Mouse (Mus musculus) CH12.LX (cell line): ENCODE measurements around the gene Smc1b. TPM values are rescaled to one million over a fixed set of nuclear protein-coding genes. Genes with fewer than 3 reads are reported as not detected.

Experiments
- DNase-seq: peaks from one replicate; pipeline ENCODE4 v3.0.0-alpha.2; 2013; ENCODE audit errors: extremely low read depth
- H3K27ac ChIP-seq: 2 replicates; pipeline ENCODE4 v1.5.1; 2012; ENCODE audit warnings: low read depth, mild to moderate bottlenecking, control low read depth, moderate library complexity; ENCODE audit not compliant: insufficient read depth
- H3K27me3 ChIP-seq: replicated peaks from 2 replicates; pipeline ENCODE3; 2012; ENCODE audit warnings: inconsistent platforms
- H3K36me3 ChIP-seq, 2 experiments: replicated peaks in 1 of 2; 2 replicates each; pipeline versions ENCODE3 to v1.6.1; 2012; ENCODE audit warnings: inconsistent platforms in 1 of 2, low read length in 1 of 2, mild to moderate bottlenecking in 1 of 2, mixed read lengths in 1 of 2, moderate library complexity in 1 of 2; ENCODE audit not compliant: control insufficient read depth in 1 of 2, insufficient read depth in 1 of 2
- H3K4me1 ChIP-seq, 2 experiments: 2 replicates each; pipeline ENCODE4 v1.6.1; 2012; ENCODE audit warnings: inconsistent platforms in 1 of 2, moderate library complexity in 1 of 2; ENCODE audit not compliant: insufficient read depth in 2 of 2, control insufficient read depth in 1 of 2
- H3K4me2 ChIP-seq: 2 replicates; pipeline ENCODE4 v1.6.1; 2012; ENCODE audit warnings: low read depth, mild to moderate bottlenecking, control low read depth; ENCODE audit not compliant: poor library complexity, insufficient read depth, severe bottlenecking
- H3K4me3 ChIP-seq, 3 experiments: fragments of 150-350 bp in 1 of 3; sonication (generic) in 1 of 3; replicated peaks in 1 of 3; 2 replicates each; pipeline versions ENCODE3 to v1.5.1; 2011 to 2012; ENCODE audit warnings: low read depth in 2 of 3, low read length in 2 of 3, mild to moderate bottlenecking in 2 of 3, moderate library complexity in 2 of 3, control low read depth in 1 of 3, improper control_type of control experiment in 1 of 3, inconsistent platforms in 1 of 3, mixed read lengths in 1 of 3; ENCODE audit not compliant: poor library complexity in 1 of 3
- H3K79me2 ChIP-seq: replicated peaks from 2 replicates; pipeline ENCODE4 v1.6.1; 2012; ENCODE audit warnings: mild to moderate bottlenecking, moderate library complexity; ENCODE audit not compliant: control insufficient read depth, poor library complexity, insufficient read depth, severe bottlenecking; ENCODE audit errors: extremely low read depth
- H3K9ac ChIP-seq: 2 replicates; pipeline ENCODE4 v1.6.1; 2012; ENCODE audit warnings: low read depth, mild to moderate bottlenecking, control low read depth, moderate library complexity; ENCODE audit not compliant: insufficient read depth
- H3K9me3 ChIP-seq: replicated peaks from 2 replicates; pipeline ENCODE3; 2012; ENCODE audit warnings: low read length, inconsistent platforms, mixed read lengths
- BHLHE40 ChIP-seq: IDR thresholded peaks from 2 replicates; pipeline ENCODE4 v1.6.1; 2011; ENCODE audit warnings: mild to moderate bottlenecking, low read depth, low read length, improper control_type of control experiment
- CHD2 ChIP-seq: IDR thresholded peaks from 2 replicates; pipeline ENCODE4 v1.6.1; 2011; ENCODE audit warnings: low read length, improper control_type of control experiment
- EP300 ChIP-seq: IDR thresholded peaks from 2 replicates; pipeline ENCODE4 v1.6.1; 2011; ENCODE audit warnings: low read length, improper control_type of control experiment
- ETS1 ChIP-seq: conservative IDR thresholded peaks from 2 replicates; pipeline ENCODE4 v1.6.1; 2012; ENCODE audit warnings: low read depth, mild to moderate bottlenecking, inconsistent platforms, low read length, improper control_type of control experiment, moderate library complexity
- HCFC1 ChIP-seq: IDR thresholded peaks from 2 replicates; pipeline ENCODE4 v1.6.1; 2012; ENCODE audit warnings: low read depth, mild to moderate bottlenecking, inconsistent platforms, low read length, improper control_type of control experiment
- JUND ChIP-seq: conservative IDR thresholded peaks from 2 replicates; pipeline ENCODE4 v1.6.1; 2011; ENCODE audit warnings: low read depth, low read length, improper control_type of control experiment
- KAT2A ChIP-seq: IDR thresholded peaks from 2 replicates; pipeline ENCODE4 v1.6.1; 2012; ENCODE audit warnings: low read length, improper control_type of control experiment, inconsistent platforms; ENCODE audit not compliant: insufficient replicate concordance
- MAZ ChIP-seq: IDR thresholded peaks from 2 replicates; pipeline ENCODE4 v1.6.1; 2012; ENCODE audit warnings: low read depth, mild to moderate bottlenecking, inconsistent platforms, low read length, improper control_type of control experiment, moderate library complexity
- MXI1 ChIP-seq: IDR thresholded peaks from 2 replicates; pipeline ENCODE4 v1.6.1; 2011; ENCODE audit warnings: mild to moderate bottlenecking, low read depth, low read length, improper control_type of control experiment
- NRF1 ChIP-seq: IDR thresholded peaks from 2 replicates; pipeline ENCODE4 v1.6.1; 2014; ENCODE audit warnings: low read depth, mild to moderate bottlenecking, inconsistent platforms, low read length, improper control_type of control experiment, moderate library complexity
- PAX5 ChIP-seq: IDR thresholded peaks from 2 replicates; pipeline ENCODE4 v1.6.1; 2012; ENCODE audit warnings: low read length, inconsistent platforms, mixed read lengths
- POLR2A ChIP-seq: IDR thresholded peaks from 2 replicates; pipeline ENCODE4 v1.6.1; 2011; ENCODE audit warnings: low read depth, mild to moderate bottlenecking, improper control_type of control experiment, low read length
- POLR2AphosphoS2 ChIP-seq: IDR thresholded peaks from 2 replicates; pipeline ENCODE4 v1.6.1; 2011; ENCODE audit warnings: low read depth, low read length, improper control_type of control experiment
- RAD21 ChIP-seq: IDR thresholded peaks from 2 replicates; pipeline ENCODE4 v1.6.1; 2011; ENCODE audit warnings: low read depth, mild to moderate bottlenecking, low read length, improper control_type of control experiment, moderate library complexity
- SIN3A ChIP-seq: IDR thresholded peaks from 2 replicates; pipeline ENCODE4 v1.6.1; 2012; ENCODE audit warnings: low read length, improper control_type of control experiment, inconsistent platforms
- TBP ChIP-seq: conservative IDR thresholded peaks from 2 replicates; pipeline ENCODE4 v1.6.1; 2011; ENCODE audit warnings: low read depth, low read length, improper control_type of control experiment
- TCF12 ChIP-seq: IDR thresholded peaks from 2 replicates; pipeline ENCODE4 v1.6.1; 2014; ENCODE audit warnings: low read depth, mild to moderate bottlenecking, inconsistent platforms, low read length, improper control_type of control experiment
- UBTF ChIP-seq: IDR thresholded peaks from 2 replicates; pipeline ENCODE4 v1.6.1; 2012; ENCODE audit warnings: low read depth, mild to moderate bottlenecking, inconsistent platforms, low read length, improper control_type of control experiment, moderate library complexity
- USF1 ChIP-seq: IDR thresholded peaks from 2 replicates; pipeline ENCODE4 v1.6.1; 2014; ENCODE audit warnings: low read depth, mild to moderate bottlenecking, inconsistent platforms, low read length, improper control_type of control experiment
- ZKSCAN1 ChIP-seq: IDR thresholded peaks from 2 replicates; pipeline ENCODE4 v1.6.1; 2012; ENCODE audit warnings: low read depth, inconsistent platforms, low read length, improper control_type of control experiment, borderline replicate concordance
- ZNF384 ChIP-seq: IDR thresholded peaks from 2 replicates; pipeline ENCODE4 v1.6.1; 2012; ENCODE audit warnings: low read depth, low read length, improper control_type of control experiment, inconsistent platforms
- dilution Hi-C: fragments of 300-500 bp; cut with MboI; formaldehyde crosslinking; loops from 2 replicates; pipeline ENCODE4 v1.14.3; 2020; ENCODE audit warnings: low sequenced_read_pairs; ENCODE audit not compliant: extremely low pct_unique_long_range_greater_than_20kb, extremely low pct_ligation_motif_present
- in situ Hi-C: fragments of 300-500 bp; cut with MboI; formaldehyde crosslinking; loops from 3 replicates; pipeline ENCODE4 v1.14.3; 2019; ENCODE audit warnings: low sequenced_read_pairs, low pct_ligation_motif_present, low pct_unique_long_range_greater_than_20kb, mixed read lengths
- polyA plus RNA-seq: library from polyadenylated mRNA; unstranded; fragments of >175 nt; gene quantifications from 2 replicates; pipeline ENCODE4 v1.2.1, GENCODE M21; 2012; ENCODE audit warnings: low read depth; ENCODE audit not compliant: insufficient read length
- total RNA-seq, 2 experiments: library from RNA; depleted of rRNA; stranded (reverse); fragments of 300-350 nt in 1 of 2; fragments of >200 nt in 1 of 2; gene quantifications; 2 replicates each; pipeline ENCODE4 v1.2.3; 2012 to 2014

Smc1b gene
- total and polyA plus RNA-seq, 3 experiments, result not detected

DNA sequence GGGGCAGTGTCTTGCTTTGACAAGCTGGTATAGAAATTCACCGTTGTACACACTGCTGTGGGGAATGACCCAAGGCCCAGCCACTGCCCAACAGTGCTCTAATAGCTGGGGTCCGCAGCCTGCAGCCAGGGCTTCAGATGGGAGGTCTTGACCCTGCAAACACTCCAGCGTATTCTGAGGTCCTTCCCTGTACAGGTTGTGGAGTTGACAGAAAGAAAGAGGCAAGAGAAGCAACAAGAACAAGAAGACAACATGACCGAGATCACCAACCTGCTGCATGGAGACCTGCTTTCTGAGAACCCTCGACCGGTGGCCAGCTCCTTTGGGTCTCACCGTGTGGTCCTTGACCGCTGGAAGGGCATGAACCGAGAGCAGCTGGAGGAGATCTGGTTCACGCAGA is 9.5 kb upstream of the Smc1b start:
- TF ChIP-seq TCF12, result no peak
- TF ChIP-seq HCFC1, result no peak
- no peak for TF ChIP-seq SIN3A
- no peak for TF ChIP-seq EP300
- TF ChIP-seq USF1, result no peak
- TF ChIP-seq ETS1, result no peak
- no peak for TF ChIP-seq UBTF
- TF ChIP-seq RAD21, result no peak
- TF ChIP-seq POLR2AphosphoS2, result no peak
- TF ChIP-seq, all 38 proteins: peak for 0
- dilution Hi-C loops, result no loop called here
- H3K9ac ChIP-seq, result no peak overlapping the region

DNA sequence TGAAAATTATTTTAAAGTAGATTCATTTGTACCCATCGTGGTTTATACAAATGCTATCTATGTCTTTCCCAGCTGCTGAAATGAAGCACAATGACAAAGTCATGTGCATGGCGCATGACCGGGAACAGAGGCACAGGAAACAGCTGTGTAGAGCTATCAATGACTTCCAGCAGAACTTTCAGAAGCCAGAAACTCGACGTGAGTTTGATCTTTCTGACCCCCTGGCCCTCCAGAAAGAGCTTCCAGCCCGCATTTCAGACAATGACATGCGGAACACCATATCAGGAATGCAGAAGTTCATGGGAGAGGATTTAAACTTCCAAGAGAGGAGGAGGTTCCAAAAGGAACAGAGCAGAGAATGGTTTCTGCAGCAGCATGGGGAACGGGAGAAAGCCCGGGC is 3.4 kb upstream of the Smc1b start:
- DNase-seq, result no peak
- no peak overlapping the region for H3K27ac ChIP-seq
- peaks cover 59% of the 10 kb centered on the region for H3K27me3 ChIP-seq
- peaks cover 0 to 3% of the 10 kb centered on the region in 2 experiments; a peak in 1 of 4 replicates for H3K4me1 ChIP-seq
- in situ Hi-C loops (no loop called here), dilution Hi-C loops (no loop called here)
- no peak overlapping the region for H3K9ac ChIP-seq
- H3K9me3 ChIP-seq, result no peaks in the 10 kb centered on the region
- H3K4me3 ChIP-seq, result no peak overlapping the region
- H3K4me2 ChIP-seq, result no peak overlapping the region
- no peak for TF ChIP-seq JUND
- peak; percentile 40; the same call in 1 of the 2 replicates for TF ChIP-seq BHLHE40
- H3K36me3 ChIP-seq, result no peaks in the 10 kb centered on the region
- no peaks in the 10 kb centered on the region for H3K79me2 ChIP-seq

More for the DNA sequence above, 9.5 kb upstream of the Smc1b start:
- no peak overlapping the region for H3K4me3 ChIP-seq
- H3K79me2 ChIP-seq, result no peaks in the 10 kb centered on the region
- no peak for DNase-seq
- in situ Hi-C loops, result no loop called here
- H3K4me2 ChIP-seq, result no peak overlapping the region
- peaks cover 2% of the 10 kb centered on the region for H3K9me3 ChIP-seq
- H3K27ac ChIP-seq, result no peak overlapping the region
- no peaks in the 10 kb centered on the region for H3K4me1 ChIP-seq
- no peaks in the 10 kb centered on the region for H3K36me3 ChIP-seq
- H3K27me3 ChIP-seq, result peaks cover 95% of the 10 kb centered on the region

DNA sequence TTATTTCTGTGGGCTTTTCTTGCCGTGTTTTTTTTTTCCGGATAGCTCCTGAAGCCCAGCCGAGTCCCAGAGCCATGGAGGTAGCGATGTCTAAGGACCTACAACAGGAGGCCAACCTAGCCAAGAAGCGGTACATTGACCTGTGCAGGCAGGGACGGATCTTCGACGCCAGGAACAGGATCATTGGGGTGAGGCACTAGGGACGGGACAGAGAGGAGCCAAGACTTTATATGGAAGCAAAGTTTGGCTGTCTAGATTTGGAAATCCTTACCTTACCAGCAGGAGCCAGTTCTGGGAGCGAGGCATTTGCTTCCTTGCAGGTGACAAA is 393 bp upstream of the Smc1b start:
- Histone ChIP-seq H3K4me1 (peaks cover 0 to 3% of the 10 kb centered on the region in 2 experiments; a peak in 1 of 4 replicates), H3K27ac (no peak overlapping the region), H3K4me2 (no peak overlapping the region), H3K4me3 (no peak overlapping the region), H3K36me3 (no peaks in the 10 kb centered on the region), H3K27me3 (peaks cover 31% of the 10 kb centered on the region), H3K9ac (no peak overlapping the region), H3K9me3 (no peaks in the 10 kb centered on the region), H3K79me2 (no peaks in the 10 kb centered on the region)
- DNase-seq, result no peak
- in situ Hi-C loops, result no loop called here
- dilution Hi-C loops, result no loop called here
- no peak for TF ChIP-seq TBP
- TF ChIP-seq UBTF, result no peak
- TF ChIP-seq RAD21, result no peak
- TF ChIP-seq POLR2AphosphoS2, result no peak
- TF ChIP-seq SIN3A, result no peak
- no peak for TF ChIP-seq MXI1
- no peak for TF ChIP-seq MAZ
- no peak for TF ChIP-seq NRF1
- TF ChIP-seq KAT2A, result no peak
- TF ChIP-seq CHD2, result no peak
- no peak for TF ChIP-seq TCF12
- no peak for TF ChIP-seq POLR2A
- TF ChIP-seq PAX5, result no peak
- TF ChIP-seq EP300, result no peak
- TF ChIP-seq HCFC1, result no peak
- TF ChIP-seq JUND, result no peak
- TF ChIP-seq ZNF384, result no peak
- no peak for TF ChIP-seq ZKSCAN1
